Mouse (Mus musculus): ENCODE results near the gene Gm28047.
"Not testable (repeated sequence)": the region's sequence is repeated elsewhere in the genome, so short reads cannot be mapped to it uniquely, and the experiment has no call there.

Gm28047 gene

DNA sequence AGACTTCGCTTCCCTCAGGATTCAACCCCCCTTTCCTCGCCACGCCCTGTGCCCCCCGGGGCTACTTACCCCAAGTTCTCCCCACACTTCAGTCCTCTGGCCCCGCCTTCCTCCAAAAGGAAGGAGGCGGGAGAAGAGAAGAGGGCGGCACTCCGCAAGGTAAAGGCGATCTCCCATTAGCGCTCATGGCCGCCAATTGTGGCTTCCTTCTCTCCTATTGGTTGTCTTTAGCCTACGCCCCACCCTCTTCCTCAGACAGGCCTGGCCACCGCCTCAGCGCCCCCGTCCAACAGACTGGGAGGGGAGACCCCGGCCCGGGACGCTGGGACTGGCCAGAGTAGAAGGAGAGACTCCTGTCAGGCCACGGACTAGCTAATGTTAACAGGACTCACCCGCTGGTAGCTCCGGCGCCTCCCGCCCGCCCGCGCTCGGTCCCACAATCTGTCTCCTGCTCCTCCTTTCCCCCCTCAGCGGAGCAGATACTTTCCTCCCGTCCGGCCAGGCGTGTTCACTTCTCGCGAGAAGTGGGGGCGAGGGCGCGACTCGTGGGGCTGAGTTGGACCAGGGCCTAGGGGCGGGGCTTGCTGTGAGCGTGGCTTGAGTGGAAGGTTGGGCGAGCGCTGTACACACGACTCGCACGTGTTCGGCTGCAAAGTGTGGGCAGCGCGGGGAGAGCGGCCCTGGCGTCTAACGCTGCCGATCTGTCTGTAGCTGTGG is at the start of gene Gm28047, which contains the start of gene Atf7:
Gene Gm28047, minus strand, starts transcription at position 98 of the 717 bp plus-strand sequence.
Gene Atf7, minus strand, starts transcription at position 495 of the 717 bp plus-strand sequence.
- peak; percentile 100 for DNase-seq

DNA sequence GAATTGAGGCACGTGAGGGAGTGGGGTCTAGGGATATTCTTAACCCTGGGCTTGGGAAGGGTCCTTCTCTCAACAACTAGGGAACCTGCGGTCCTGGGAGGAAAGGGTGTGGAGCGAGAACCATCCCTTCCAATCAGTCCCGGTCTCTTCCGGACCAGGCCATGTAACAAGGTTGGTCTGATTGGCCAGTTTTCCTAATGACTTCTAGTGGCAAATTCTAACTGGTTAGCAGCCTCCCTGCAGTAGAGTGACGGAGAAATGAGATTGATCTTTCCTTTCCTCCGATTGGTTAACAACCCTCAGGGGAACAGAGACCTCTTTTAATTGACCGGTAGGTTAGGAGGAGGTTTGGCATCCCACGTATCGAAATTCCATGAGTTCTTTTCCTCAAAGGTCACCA is 48.7 kb upstream of the Gm28047 start:
- DNase-seq: peak; percentile 79

DNA sequence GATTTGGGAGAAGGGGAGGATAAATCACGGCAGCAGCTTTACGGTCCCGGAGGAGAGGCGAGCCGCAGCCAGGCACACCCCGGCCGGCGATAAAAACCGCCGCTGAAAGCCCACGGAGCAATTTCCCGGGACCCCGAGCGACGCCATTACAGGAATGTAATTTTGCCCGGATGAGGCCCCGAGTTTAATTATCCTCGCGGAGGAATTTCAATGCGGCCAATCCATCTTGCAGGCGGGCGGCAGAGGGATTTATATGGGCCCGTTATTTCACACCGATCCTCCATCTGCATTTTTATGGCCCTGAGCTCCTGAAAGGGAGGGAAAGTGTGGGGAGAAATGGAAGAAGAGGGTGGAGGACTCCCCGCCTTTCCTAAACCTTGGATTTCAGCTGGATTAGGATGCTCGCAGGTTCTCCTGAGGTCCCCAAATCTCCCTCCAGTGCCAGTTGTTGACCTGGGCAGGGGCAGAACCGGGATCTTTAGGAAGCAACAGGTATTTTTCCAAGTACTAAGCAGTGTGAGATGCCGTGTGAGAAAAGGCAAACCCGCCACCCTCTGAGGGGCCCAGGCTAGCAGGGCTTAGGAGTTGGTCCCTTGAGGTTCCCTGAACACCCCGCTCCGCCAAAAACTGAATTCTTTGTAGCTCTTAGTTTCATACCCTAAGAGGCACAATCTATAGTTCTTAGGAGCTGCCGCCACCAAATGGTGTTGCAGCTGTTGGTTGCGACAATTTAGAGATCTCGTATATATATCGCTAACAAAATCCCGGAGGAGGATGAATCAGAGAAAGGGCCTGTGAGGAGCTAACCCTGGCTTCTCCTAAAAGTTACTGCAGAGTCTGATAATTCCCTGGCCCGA is 47.6 kb upstream of the Gm28047 start, which contains the start of gene Atp5g2:
Gene Atp5g2, minus strand, starts transcription at position 138 of the 857 bp plus-strand sequence.
- DNase-seq: peak; percentile 61

DNA sequence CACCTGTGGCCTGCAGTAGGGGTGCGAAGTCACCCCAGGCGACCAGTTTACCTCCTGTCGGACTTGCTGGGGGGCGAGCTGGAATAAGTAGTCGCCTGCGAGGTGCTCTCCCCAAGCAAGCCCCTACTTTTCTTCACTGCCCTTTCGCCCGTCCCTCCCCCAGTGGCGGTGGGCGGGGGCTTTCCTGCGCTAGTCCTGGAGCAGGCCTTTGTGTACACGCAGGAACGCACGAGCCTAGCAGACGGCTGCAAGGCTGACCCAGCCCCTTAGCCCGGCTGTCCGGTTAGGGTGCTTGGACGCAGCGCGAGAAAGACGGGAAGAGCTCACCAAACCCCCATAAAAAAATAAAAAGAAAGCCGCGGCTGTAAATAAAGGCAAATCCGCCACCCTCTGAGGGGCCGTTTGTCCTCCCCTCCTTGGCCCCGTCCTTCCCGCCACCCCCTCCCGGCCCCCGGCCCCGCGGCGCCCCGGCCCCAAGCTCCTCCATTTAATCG is 46.9 kb upstream of the Gm28047 start:
- peak; percentile 92 for DNase-seq

DNA sequence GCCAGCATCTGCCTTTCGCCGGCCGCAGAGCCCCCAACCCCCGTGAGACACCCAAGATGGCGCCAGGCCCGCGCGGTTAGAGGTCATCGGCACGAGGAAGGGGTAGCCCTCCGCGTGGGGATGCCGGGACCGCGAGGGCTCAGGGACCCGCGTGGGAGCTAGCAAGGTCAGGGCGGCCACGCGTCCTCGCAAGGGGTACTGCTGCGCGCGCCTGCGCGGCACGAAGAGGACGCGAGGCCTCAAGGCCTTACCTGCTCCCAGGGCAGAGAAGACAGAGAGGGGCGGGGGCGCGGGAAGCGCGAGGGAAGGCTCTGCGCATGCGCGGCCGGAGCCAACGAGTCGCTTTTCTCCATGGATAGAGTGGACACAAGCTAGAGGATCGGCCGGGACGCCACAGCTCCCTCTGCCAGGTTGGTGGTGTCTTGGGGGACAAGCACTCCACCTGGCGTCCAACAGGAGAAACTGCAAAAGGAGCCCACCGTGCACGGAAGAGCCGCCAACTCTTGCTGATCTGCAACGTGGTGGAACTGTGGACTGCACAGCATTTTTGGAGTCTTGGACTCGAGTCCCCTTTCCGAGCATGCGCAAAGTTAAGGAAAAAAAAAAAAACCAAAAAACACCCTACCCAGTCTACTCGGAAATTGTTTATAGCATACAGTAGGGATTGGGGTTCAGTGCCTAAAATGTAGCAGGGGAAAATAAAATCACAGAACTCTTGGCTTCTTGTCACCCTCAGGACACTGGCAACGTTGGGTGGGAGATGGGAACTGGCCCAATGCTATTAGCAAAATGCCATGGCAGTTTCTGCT is 46.1 kb upstream of the Gm28047 start:
- DNase-seq: peak; percentile 99

DNA sequence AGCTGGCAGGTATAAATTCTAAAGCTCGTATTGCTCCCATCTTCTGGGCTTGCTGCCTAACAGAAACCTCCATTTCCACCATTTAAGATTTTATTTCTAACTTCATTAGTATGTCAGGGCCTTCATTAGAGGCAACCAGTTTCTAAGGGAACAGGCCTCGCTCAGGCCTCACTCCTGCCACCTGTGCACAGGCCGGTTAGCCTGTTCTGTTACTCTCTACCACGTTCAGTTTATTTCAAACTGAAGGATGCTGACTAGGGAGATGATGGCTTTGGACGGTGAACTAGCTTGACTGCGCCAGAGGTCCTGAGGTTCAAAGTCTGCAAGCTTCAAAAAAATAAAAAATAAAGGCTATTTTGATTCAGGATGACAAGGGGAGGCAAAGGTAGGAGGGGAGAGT is 45.4 kb upstream of the Gm28047 start:
- no peak for DNase-seq

DNA sequence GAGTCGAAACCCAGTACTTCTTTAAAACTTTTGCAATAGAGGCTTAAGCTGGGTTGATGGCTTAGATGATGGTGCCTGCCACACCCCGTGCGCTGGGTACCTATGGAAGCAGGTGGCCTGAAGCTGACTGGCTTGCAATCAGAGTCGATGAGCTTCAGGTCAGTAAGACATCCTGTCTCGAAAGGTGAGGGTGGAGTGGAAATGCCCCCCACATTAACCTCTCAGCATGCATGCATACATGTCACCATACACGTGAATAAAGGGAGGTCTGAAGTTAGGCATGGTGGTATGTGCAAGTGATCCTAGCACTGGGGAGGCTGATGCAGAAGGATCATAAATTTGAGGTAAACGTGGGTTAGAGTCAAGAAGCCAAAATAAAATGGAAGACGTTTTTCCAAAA is 44.7 kb upstream of the Gm28047 start:
- DNase-seq: no peak

DNA sequence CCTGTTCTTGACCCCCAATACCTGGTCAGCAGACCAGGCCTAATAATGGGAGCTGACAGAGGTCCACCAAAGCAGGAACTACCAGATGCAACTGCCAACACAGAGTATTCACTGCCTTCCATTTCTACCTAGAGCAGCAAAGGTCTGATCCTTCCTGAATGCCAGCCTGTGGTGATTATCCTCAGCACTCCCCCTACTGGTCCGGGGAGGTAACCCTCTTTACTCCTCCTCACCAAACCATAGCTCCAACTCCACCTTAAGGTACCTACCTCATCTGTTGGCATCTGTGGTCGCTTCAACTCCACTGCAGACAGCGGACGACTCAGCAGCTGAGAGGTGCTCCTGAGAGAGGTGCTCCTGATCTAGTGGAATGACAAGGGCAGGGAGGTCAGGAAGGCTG is 40.6 kb upstream of the Gm28047 start:
- DNase-seq: peak; percentile 56

DNA sequence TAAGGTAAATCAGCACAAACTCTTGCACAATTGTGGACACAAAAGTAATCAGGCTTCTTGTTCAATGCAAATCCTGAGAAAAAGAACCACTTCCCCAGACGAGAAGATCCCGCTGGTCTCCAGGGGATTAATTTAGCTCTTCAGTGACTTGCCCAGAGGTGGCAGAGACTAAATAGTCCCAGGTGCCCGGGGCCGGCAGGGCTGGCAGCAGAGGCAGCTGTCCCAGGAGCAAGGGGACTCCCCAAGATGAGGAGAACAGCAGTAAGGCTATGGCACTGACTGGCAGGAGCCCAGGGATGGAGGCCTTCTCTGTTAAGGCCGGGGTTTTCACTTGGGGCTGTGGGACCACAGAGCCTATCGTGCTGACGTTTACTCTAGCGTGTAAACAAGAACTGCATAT is 39.0 kb upstream of the Gm28047 start:
- no peak for DNase-seq

DNA sequence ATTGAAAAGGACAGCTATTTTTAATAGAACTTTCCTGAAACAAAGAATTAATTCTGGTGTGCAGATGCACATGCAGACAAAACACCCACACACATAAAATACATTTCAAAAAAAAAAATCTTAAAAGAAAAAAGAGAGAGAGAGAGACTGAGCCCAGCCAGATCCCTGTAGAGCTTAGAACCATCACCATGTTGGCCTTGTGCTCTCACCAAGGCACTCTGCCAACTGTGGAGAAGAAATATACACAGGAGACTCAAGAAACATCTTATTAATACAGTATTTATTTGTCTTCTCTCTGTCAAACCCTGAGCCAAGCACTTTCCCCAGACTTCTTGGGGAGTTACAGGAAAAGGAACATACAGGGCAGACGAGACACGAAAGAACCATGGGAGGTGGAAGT is 37.7 kb upstream of the Gm28047 start:
- not testable (repeated sequence) for DNase-seq

DNA sequence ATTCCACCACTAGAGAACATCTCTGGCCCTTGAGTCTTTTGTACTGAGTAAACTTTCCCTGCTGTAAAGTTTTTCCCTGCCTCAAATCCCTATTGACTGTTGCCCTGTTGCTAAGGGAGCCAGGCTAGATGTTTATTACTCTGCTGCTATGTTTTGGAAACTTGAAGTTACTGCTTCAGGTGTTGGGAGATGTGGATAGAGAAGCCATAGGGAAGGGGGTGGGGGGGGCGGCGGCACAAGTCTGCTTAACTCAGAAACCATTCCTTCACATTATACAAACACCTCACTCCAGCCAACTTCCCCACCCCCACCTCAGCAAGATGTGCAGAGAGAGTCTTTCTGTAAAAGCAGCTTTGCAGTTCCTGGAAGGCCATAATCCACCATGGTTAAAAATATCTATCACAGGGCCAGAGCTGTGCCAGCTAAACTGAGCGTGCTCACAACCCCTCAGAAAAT is 33.1 kb upstream of the Gm28047 start:
- DNase-seq: no peak

DNA sequence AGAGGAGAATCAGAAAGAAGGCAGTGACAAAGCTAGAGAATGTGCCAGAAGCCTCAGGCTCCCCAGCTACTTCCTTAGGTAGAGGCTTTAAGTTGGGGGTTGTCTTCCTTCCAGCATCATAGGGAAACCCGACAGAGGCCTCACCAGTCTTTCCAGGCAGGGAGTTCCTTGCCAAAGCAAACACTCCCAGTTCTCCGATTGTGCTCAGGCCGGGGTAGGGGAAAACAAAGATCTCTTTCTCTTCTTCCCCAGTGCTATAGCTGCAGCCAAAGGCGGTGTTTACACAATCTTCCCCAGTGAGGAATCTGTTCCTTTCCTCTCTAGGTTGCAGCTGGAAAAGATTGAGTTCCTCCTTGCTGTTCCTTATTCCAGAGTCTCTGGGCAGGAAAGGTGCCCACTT is 31.8 kb upstream of the Gm28047 start:
- DNase-seq: peak; percentile 8

DNA sequence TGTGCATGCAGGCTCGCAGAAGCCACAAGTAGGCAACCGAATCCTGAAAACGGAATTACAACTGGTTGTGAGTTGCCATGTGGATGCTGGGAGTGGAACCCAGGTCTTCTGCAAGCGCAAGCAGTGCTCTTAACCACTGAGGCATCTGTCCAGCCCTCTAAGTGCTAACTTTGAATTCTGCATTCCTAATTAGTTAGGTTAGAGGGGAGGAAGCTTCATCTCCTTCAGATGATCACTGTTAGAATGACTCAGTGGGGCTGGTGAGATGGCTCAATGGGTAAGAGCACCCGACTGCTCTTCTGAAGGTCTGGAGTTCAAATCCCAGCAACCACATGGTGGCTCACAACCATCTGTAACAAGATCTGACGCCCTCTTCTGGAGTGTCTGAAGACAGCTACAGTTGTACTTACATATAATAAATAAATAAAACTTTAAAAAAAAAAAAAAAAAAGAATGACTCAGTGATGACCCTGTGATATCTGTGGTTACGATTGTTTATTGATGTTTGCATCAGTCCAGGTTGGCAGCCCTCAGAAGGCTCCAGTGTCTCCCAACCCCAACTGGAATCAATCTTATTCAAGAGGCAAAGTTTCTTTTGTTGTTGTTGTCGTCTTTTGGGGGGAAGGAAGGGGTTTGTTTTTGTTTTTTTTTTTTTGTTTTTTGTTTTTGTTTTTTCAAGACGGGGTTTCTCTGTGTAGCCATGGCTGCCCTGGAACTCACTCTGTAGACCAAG is 27.2 kb upstream of the Gm28047 start:
- not testable (repeated sequence) for DNase-seq

DNA sequence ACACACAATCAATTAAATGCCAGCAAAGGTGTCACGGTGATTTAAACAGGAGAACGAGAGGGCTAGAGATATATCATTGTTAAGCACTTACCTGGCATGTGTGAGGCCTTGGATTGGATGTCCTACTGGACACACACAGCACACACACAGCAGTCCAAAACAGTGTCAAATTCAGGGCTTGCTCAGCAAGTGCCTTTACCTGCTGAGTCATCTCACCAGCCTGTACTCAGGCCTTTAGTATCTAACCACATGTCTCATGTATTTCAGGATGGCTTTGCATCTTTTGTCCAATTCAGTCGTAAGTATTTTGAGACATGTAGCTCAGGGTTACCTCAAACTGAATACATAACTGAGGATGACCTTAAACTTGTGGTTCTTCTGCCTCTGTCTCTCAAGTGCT is 26.2 kb upstream of the Gm28047 start:
- DNase-seq: no peak

DNA sequence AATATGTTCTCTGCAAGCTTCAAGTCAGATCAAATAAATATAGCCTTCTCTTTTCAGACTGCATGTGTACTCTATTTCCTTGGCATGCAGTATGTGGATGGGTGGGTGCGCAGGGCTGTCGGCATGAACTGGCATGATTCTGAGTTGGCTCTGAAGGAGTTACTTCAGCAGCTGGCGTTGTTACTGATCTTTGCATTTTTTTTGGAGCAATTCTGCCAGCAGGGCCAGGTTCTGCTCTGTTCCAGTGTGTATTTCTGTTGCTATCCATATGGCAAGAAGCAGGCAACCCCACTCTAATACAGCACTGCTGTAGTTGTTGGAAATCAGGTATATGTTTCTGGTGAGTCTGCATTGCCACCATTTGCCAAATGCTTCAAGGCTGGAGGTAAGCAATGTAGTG is 10.9 kb upstream of the Gm28047 start:
- no peak for DNase-seq

DNA sequence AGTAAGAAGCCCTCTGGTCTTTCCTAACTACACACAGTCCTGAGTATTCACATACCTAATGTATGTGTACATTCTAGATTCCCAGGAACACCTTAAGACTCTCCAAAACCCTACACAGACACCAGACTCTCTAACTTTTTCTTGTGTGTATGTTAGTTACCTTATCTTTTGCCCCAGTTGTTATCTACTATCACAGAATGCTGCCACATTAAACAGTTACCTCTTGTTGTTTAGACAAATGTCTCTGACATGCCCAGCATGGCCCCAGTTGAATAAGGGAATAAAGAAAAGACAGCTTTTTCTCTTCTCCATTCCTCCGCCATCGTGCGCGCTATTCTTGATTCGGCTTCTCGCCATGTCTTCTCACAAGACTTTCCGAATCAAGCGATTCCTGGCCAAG is 9.8 kb upstream of the Gm28047 start:
- DNase-seq: no peak

DNA sequence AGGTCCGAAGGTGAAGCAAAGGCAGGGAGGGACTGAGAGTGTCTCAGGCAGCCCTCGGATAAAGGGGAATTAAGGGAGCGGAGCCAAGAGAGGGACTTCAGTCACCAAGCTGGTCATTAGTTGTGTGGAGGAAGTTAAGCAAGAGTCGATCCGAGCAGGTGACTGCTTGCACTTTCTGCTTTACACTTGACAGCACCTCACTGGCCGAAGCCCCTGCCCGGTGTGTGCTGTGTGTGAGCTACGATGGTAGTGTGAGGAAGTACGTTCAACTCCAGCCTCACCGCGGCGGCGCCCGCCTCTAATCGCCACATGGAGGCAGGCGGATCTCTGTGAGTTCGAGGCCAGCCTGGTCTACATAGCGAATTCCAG is 804 bp upstream of the Gm28047 start:
- no peak for DNase-seq

DNA sequence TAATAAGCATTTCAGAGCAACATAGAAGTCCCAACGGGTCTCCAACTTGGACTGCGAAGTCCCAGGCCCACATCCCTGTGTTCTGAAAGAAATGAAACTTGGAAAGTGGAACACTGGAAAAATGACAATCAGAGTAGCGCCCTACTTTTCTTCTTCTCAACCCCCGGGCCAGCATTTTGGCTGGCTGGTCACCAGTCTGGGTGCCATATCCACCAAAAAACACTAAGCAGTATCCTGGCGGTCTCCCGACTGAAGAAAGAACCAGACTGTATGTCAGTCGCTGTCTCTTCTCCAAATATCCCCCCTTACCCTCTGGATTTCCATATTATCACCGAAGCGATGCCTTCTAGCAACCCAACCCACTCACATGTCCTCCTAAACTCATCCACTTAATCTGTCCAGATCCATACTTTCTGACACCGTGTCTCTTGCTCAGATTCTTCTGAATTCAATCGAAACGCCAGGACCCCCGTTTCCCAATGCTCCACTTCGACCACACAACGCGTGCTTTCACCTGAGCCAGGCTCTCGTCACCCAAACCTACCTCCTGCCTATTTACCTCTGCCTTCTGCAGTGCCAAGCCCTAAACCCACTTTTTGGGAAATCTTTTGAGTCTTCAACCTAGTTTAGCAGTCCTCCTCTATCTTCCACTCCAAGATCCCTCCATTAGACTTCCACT is 437 bp downstream of the Gm28047 start:
- peak; percentile 13 for DNase-seq

DNA sequence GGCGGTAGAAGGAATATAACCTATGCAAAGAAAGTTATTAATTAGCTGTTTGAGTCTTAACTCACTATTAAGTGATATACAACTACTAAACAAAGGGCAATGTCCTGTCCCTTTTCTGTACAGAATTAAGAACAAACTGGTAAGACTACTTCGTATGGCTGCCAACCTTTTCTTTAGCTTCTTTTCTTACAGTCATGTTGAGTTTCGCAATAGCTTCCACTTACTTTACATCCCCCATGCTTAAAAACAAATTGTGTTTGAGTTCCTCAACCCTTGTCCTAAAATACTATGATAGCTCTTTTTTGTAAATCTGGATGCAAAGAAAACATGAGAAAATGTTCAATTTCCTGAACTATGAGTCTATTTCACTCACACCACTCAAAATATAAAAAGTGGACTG is 1.7 kb downstream of the Gm28047 start:
- DNase-seq: no peak

DNA sequence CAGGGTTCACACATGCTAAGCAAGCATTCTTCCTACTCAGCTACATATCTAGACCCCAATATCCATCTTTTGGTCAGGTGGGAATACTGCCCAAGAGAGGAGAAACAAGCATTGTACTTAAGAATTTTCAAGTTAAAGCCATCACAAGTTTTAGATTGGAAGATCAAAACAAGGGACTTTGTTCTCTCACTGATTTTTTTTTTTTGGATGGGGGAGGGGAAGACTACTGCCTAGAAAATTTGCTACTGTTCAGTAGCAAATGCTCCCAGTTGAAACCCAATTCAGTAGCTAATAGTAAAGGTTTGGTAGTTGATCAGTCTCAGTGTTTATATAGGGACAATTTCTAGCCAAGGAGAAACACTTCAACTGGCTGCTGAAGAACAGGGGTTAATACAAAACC is 2.3 kb downstream of the Gm28047 start:
- DNase-seq: no peak

DNA sequence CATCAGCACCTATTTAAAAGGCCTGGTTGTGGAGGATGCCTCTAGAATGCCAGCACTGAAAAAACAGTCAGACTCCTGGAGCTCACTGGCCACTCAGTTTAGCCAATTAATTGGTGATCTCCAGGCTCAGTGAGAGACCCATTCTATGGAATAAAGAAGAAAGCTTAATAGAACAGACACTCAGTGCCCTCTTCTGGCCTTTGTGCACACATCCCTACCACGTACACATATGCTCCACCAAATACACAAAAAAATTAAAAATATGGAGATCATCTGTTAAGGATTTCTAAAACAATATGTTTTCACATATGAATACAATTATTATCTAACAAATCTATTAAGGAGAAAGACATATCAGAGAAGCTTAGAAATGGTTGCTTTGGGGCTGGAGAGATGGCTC is 4.1 kb downstream of the Gm28047 start:
- no peak for DNase-seq

DNA sequence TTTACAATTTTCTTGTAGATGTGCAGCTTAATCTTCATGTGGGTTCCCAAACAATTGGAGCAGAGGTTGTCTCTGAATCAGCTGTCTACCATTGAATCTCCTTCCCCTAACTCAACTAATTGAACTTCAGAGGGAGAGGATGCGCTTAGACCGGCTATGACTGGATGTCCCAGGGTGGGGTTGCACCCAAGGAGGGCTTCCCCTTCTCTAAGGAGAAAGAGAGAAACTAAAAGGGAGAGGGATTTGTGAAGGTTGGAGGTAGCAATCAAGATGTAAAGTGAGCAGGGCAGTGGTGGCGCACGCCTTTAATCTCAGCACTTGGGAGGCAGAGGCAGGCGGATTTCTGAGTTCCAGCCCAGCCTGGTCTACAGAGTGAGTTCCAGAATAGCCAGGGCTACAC is 5.4 kb downstream of the Gm28047 start:
- DNase-seq: no peak
